Mouse (Mus musculus): ENCODE measurements around the gene Ttc22. TPM values are rescaled to one million over a fixed set of nuclear protein-coding genes. Genes with fewer than 3 reads are reported as not detected.

The Ttc22 gene
- total RNA-seq (2021), result 1 to 10 TPM; 1.7 to 2.1 TPM

DNA sequence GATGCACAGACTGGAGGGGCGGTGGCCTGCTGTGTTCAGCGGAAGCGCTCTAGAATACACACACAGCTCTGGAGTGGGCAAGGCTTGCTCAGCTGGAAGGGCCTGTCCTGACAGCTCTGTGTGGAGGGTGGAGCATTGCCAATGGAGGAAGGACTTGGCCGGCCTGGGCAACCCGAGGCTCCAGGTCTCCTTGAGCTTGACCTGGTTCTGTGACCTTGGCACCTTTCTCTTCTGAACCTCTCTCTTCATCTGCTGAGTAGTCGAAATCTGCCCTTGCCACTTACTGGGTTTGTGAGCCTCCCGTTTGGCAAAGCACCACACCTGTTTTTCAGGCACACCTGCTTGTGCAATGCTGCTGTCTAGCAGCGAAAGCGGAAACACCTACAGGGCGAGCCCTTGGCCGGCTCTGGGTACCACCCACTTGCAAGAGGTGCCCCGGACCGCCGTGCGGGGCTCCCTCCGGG, at the start of gene Ttc22:
Gene Ttc22 (plus strand): TSS at position 403 of the 464 bp plus-strand sequence.
- intact Hi-C loops (cut with DNase I), result loop anchor here (5.0 kb wide), 1 partner anchor 540 kb away; no protein-coding TSS in a partner anchor

GRCm38 (mm10) chr4:106575022-106575421, 47.2 kb upstream of the Ttc22 start:
- no peak for DNase-seq (ENCODE audit: extremely low spot score in 1 of 2, low spot score in 2 of 2)
- intact Hi-C loops (cut with DNase I), result no loop called here

More for the DNA sequence above, at the start of gene Ttc22:
- no peak for DNase-seq (ENCODE audit: extremely low spot score in 1 of 2, low spot score in 2 of 2)

- intact Hi-C loops (cut with DNase I), result no loop called here
- no peak for DNase-seq (ENCODE audit: extremely low spot score in 1 of 2, low spot score in 2 of 2)
These were observed 44.7 kb upstream of the Ttc22 start for GRCm38 (mm10) chr4:106577511-106577910.

GRCm38 (mm10) chr4:106581176-106581864, 40.9 kb upstream of the Ttc22 start:
- peak in 1 of 2 experiments; percentile 53 for DNase-seq (ENCODE audit: extremely low spot score in 1 of 2, low spot score in 2 of 2)
- intact Hi-C loops (cut with DNase I), result no loop called here

- no peak for DNase-seq (ENCODE audit: extremely low spot score in 1 of 2, low spot score in 2 of 2)
- intact Hi-C loops (cut with DNase I), result no loop called here
These were observed 40.4 kb upstream of the Ttc22 start for GRCm38 (mm10) chr4:106581865-106582204.

- no peak for DNase-seq (ENCODE audit: extremely low spot score in 1 of 2, low spot score in 2 of 2)
These were observed 39.6 kb upstream of the Ttc22 start for GRCm38 (mm10) chr4:106582428-106583153.

GRCm38 (mm10) chr4:106584665-106585064, 37.6 kb upstream of the Ttc22 start:
- no peak for DNase-seq (ENCODE audit: extremely low spot score in 1 of 2, low spot score in 2 of 2)
- intact Hi-C loops (cut with DNase I), result no loop called here

More at GRCm38 (mm10) chr4:106582428-106583153, 39.6 kb upstream of the Ttc22 start:
- intact Hi-C loops (cut with DNase I), result no loop called here

DNA sequence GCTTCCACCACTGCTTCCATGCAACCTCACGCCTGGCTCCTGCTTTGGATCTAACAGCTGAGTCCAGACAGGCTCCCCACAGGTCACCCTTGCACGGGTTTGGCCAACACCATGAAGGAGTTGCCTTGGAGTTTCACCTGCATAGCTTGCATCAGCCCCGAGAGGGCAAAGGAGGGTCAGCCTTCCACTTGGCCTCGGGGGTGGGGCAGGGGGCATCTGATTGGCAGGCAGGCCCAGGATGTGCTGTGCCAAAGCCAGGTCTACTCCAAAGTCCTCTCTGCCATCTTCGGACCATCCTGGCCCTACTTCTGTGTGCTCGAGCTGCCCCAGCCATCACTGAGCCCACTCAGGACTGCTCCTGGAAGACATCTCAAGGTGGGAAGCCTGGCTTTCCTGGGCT, 35.2 kb upstream of the Ttc22 start:
- DNase-seq (ENCODE audit: extremely low spot score in 1 of 2, low spot score in 2 of 2), result no peak
- intact Hi-C loops (cut with DNase I), result no loop called here

GRCm38 (mm10) chr4:106590142-106590541, 32.1 kb upstream of the Ttc22 start:
- DNase-seq (ENCODE audit: extremely low spot score in 1 of 2, low spot score in 2 of 2), result no peak
- intact Hi-C loops (cut with DNase I), result no loop called here

- intact Hi-C loops (cut with DNase I), result no loop called here
These were observed 31.4 kb upstream of the Ttc22 start for GRCm38 (mm10) chr4:106590871-106591270.

DNA sequence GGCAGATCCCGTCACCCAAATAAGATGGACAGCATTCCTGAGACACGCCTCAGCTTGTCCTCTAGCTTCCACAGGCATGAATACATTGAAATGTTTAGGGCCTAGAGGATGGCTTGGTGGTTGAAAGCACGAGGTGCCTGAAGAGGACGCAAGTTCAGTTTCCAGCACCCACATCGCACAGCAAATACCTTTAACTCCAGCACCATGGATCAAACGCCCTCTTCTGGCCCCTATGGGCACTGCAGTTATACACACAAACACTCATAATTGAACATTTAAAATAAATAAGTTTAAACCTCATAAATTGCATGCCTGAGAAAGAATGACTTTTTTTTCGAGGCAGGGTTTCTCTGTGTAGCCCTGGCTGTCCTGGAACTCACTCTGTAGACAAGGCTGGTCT, 28.6 kb upstream of the Ttc22 start:
- no peak for DNase-seq (ENCODE audit: extremely low spot score in 1 of 2, low spot score in 2 of 2)
- intact Hi-C loops (cut with DNase I), result no loop called here

More at GRCm38 (mm10) chr4:106590871-106591270, 31.4 kb upstream of the Ttc22 start:
- DNase-seq (ENCODE audit: extremely low spot score in 1 of 2, low spot score in 2 of 2), result no peak

DNA sequence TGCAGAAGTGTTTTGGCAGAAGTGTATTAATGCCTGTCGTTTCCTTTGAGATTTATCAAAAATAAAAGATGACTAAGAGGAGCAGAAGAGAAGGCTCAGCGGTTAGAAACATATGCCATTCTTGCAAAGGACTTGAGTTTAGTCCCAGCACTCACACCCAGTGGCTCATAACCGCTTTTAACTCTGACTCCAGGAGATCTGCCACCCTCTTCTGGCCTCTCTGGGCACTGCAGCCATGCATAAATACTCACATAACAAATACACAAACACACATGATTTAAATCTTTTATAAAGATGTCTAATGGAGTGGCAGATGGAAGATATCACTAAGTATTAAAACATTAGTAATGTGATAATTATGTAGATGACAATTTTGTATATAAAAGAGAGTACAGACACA, 26.0 kb upstream of the Ttc22 start:
- no peak for DNase-seq (ENCODE audit: extremely low spot score in 1 of 2, low spot score in 2 of 2)
- intact Hi-C loops (cut with DNase I), result no loop called here

DNA sequence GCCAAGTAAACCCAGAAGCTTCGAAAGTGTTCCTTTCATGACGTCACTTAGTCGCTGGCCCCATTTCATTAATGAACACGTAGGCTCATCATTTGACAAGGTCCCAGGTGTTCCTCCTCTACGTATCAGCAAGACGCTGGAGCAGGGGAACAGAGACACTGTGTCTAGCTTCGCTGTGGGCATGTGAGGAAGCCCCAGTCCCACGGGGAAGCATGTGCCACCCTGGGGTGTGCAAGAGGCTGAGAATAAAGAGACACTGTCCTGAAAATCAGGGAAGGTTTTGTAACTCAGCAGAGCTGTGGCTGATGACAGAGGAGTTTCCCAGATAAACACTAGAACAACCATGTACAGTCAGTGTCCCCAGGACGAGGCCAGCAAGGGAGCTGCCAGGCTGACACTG, 25.2 kb upstream of the Ttc22 start:
- no peak for DNase-seq (ENCODE audit: extremely low spot score in 1 of 2, low spot score in 2 of 2)
- intact Hi-C loops (cut with DNase I), result no loop called here

DNA sequence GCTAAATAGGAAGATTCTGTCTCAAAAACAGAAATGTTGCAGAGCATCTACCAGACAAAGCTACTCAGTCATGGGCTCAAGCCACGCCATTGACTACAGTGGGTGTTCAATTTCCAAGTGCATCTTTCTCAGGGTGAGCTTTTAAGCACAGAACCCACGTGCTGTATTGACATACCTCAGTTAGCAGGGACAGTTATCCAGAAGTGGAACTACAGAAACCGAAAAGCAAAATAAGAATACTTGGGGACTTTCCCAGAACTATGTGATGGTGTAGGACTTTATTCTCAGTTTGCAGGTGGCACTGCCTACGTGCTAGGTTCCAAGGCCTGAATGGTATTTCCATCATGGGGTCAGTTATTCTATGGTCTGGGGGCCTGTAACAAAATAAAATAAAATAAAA, 24.5 kb upstream of the Ttc22 start:
- intact Hi-C loops (cut with DNase I), result no loop called here
- no peak for DNase-seq (ENCODE audit: extremely low spot score in 1 of 2, low spot score in 2 of 2)

GRCm38 (mm10) chr4:106599415-106599814, 22.8 kb upstream of the Ttc22 start:
- intact Hi-C loops (cut with DNase I), result no loop called here
- no peak for DNase-seq (ENCODE audit: extremely low spot score in 1 of 2, low spot score in 2 of 2)

- intact Hi-C loops (cut with DNase I), result no loop called here
- no peak for DNase-seq (ENCODE audit: extremely low spot score in 1 of 2, low spot score in 2 of 2)
These were observed 21.5 kb upstream of the Ttc22 start for GRCm38 (mm10) chr4:106600770-106601169.

DNA sequence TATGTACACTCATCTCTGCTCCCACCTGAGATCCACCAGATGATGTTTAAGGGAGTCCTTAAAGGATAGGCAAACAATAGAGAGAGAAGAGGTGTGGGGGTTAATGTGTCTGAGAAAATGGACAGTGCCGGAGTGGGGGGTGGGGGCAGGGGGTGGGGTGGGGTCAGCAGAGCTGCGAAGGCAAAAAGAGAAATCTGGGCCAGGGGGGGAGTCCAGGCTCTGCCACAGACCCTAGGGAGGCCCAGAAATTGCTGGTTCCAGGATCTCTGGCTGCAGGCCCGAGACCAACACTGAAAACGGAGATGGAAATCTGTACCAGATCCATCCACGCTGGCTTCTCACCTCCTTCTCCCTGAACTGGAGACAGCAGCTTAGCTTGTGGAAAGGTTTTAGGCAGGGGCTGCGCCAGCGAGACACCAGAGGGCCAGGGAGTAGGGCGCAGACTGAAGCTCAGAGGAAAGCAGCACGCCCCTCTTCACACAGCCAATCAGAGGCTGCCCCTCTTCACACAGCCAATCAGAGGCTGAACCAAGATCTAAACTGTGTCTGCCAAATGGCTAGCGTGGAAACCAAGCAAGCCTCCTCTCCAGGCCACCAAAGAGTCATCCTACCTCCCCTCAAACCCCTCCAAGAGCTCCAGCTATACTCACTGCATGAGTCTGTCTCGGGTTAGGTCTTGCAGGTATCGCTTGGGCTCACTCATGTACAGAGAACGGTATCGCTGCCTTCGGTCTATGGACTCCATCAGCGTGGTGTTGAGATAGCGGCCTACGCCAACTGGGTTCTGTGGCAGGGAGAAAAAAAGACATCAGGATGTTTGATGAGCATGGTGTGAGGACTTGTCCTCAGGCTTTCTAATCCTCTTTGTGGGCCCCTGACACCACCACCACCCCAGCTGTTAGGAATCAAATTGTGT, 15.3 kb upstream of the Ttc22 start:
- intact Hi-C loops (cut with DNase I), result no loop called here
- no peak for DNase-seq (ENCODE audit: extremely low spot score in 1 of 2, low spot score in 2 of 2)

- intact Hi-C loops (cut with DNase I), result no loop called here
These were observed 14.3 kb upstream of the Ttc22 start for GRCm38 (mm10) chr4:106607905-106608304.

GRCm38 (mm10) chr4:106613105-106613504, 9.1 kb upstream of the Ttc22 start:
- no peak for DNase-seq (ENCODE audit: extremely low spot score in 1 of 2, low spot score in 2 of 2)
- intact Hi-C loops (cut with DNase I), result loop anchor here (10.0 kb wide), 1 partner anchor 212 kb away; no protein-coding TSS in a partner anchor

More at GRCm38 (mm10) chr4:106607905-106608304, 14.3 kb upstream of the Ttc22 start:
- DNase-seq (ENCODE audit: extremely low spot score in 1 of 2, low spot score in 2 of 2), result no peak
